Mouse (Mus musculus) forebrain, embryonic 15.5 days (tissue): ENCODE results near the gene Elavl3. TPM values are rescaled to one million over a fixed set of nuclear protein-coding genes. Genes with fewer than 3 reads are reported as not detected.

Experiments used
- ATAC-seq: fragments of 200-750 bp; cut with Nextera tagmentation; replicated peaks from 2 replicates; pipeline ENCODE4 v1.8.0; 2017; ENCODE audit warnings: mild to moderate bottlenecking, moderate TSS enrichment, moderate library complexity
- H3K27ac ChIP-seq: fragments of 300-500 bp; sonication (generic); replicated peaks from 2 replicates; pipeline ENCODE4 v1.5.1; 2015; ENCODE audit warnings: mild to moderate bottlenecking, inconsistent platforms
- H3K27me3 ChIP-seq: fragments of 300-500 bp; sonication (generic); 2 replicates; pipeline ENCODE4 v1.6.1; 2015; ENCODE audit warnings: inconsistent platforms
- H3K36me3 ChIP-seq: fragments of 300-500 bp; sonication (generic); 2 replicates; pipeline ENCODE4 v1.6.1; 2015; ENCODE audit warnings: mild to moderate bottlenecking, inconsistent platforms
- H3K4me1 ChIP-seq: fragments of 300-500 bp; sonication (generic); 2 replicates; pipeline ENCODE4 v1.6.1; 2015; ENCODE audit warnings: inconsistent platforms
- H3K4me2 ChIP-seq: fragments of 300-500 bp; sonication (generic); replicated peaks from 2 replicates; pipeline ENCODE4 v1.6.1; 2015; ENCODE audit warnings: mild to moderate bottlenecking, inconsistent platforms
- H3K4me3 ChIP-seq: fragments of 300-500 bp; sonication (generic); 2 replicates; pipeline ENCODE4 v1.5.1; 2015; ENCODE audit warnings: mild to moderate bottlenecking, inconsistent platforms
- H3K9ac ChIP-seq: fragments of 300-500 bp; sonication (generic); replicated peaks from 2 replicates; pipeline ENCODE4 v1.6.1; 2015; ENCODE audit warnings: mild to moderate bottlenecking, inconsistent platforms
- H3K9me3 ChIP-seq: fragments of 300-500 bp; sonication (generic); 2 replicates; pipeline ENCODE4 v1.6.1; 2016; ENCODE audit warnings: inconsistent platforms
- WGBS: fragments of 180-500 bp; shearing (Covaris S2); methylation state at CpG from one replicate; pipeline ENCODE4 v1.1.7; 2015; ENCODE audit warnings: mixed read lengths; 5-methylcytosine and 5-hydroxymethylcytosine counted together
- polyA plus RNA-seq: library from polyadenylated mRNA; unstranded; fragments of >200 nt; fragmentation: Nextera tagmentation; extraction: Ambion mirVana; gene quantifications from 2 replicates; pipeline ENCODE4 v1.2.1, GENCODE M21; 2015

The Elavl3 gene
- polyA plus RNA-seq, 1 experiment from 2014 or later = 88.9 TPM

GRCm38 (mm10) chr9:22030386-22030785 is 21.4 kb downstream of the Elavl3 start:
- no peak overlapping the region for H3K27ac ChIP-seq
- no peak overlapping the region for H3K9ac ChIP-seq
- H3K4me1 ChIP-seq = peaks cover 2% of the 10 kb centered on the region
- WGBS = 95% methylated on average over 9 of the region's 9 CpGs
- no peak overlapping the region for H3K4me2 ChIP-seq
- ATAC-seq = no peak
- H3K27me3 ChIP-seq = no peaks in the 10 kb centered on the region
- no peaks in the 10 kb centered on the region for H3K9me3 ChIP-seq
- H3K4me3 ChIP-seq = no peak overlapping the region
- peaks cover 77% of the 10 kb centered on the region for H3K36me3 ChIP-seq

GRCm38 (mm10) chr9:22028467-22028866 is 23.4 kb downstream of the Elavl3 start:
- H3K9ac ChIP-seq = no peak overlapping the region
- no peaks in the 10 kb centered on the region for H3K9me3 ChIP-seq
- 15% methylated on average over 7 of the region's 7 CpGs for WGBS
- H3K36me3 ChIP-seq = peaks cover 77% of the 10 kb centered on the region
- H3K27me3 ChIP-seq = no peaks in the 10 kb centered on the region
- H3K4me3 ChIP-seq = no peak overlapping the region
- no peaks in the 10 kb centered on the region for H3K4me1 ChIP-seq
- no peak for ATAC-seq
- no peak overlapping the region for H3K27ac ChIP-seq
- H3K4me2 ChIP-seq = no peak overlapping the region

DNA sequence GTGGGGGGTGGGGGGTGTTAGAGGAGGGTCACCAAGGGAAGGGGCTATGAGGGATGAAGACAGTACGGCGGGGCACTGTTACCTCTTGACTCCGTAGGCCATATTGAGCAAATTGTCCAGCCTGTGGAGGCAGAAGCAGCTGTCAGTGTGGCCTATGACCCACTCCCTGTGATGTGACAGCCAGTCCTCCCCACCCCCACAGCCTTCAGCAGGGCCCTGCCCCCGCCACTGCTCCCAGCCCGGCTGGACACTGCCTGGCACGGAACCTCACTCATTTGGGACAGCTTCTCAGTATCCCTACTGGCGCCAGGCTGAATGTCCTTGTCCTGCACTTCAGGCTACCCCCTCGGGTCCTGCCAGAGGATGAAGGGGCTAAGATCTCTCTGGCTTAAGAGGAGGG is 27.2 kb downstream of the Elavl3 start:
- Histone ChIP-seq H3K9ac (no peak overlapping the region), H3K4me3 (no peak overlapping the region), H3K4me1 (no peaks in the 10 kb centered on the region), H3K9me3 (no peaks in the 10 kb centered on the region), H3K27ac (no peak overlapping the region), H3K4me2 (no peak overlapping the region), H3K36me3 (peaks cover 71% of the 10 kb centered on the region), H3K27me3 (no peaks in the 10 kb centered on the region)
- WGBS = 73% methylated on average over 8 of the region's 8 CpGs
- no peak for ATAC-seq

DNA sequence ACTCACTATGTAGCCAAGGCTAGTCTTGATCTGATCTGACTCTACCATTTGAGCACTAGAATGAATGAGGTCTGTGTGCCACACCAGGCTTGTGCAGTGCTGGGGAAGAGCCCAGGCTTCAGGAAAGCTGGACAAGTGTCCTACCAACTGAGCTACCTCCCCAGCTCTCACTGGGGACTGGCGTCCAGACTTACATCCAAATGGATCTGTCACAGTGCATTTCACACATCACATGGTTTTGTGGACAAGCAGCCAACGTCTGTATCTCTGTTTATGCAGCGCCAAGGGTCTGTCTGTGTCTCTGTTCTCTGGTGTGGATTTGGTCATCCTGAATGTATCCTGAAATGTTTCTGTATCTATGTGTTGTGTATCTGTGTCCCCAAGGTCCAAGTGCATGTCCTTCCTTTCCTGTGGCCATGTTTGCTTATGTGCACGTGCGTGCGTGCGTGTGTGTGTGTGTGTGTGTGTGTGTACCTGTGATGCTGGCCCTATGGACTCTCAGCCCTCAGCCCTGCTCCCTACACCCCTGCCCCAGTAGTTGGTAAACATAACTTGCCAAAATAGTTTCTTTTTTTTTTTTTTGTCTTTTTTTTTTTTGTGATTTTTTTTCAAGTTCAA is 34.5 kb downstream of the Elavl3 start:
- no peaks in the 10 kb centered on the region for H3K4me1 ChIP-seq
- WGBS = 78% methylated on average over 7 of the region's 7 CpGs
- H3K27me3 ChIP-seq = no peaks in the 10 kb centered on the region
- peaks cover 58% of the 10 kb centered on the region for H3K36me3 ChIP-seq
- H3K4me2 ChIP-seq = no peak overlapping the region
- H3K27ac ChIP-seq = no peak overlapping the region
- H3K9me3 ChIP-seq = no peaks in the 10 kb centered on the region
- no peak overlapping the region for H3K4me3 ChIP-seq
- no peak for ATAC-seq
- no peak overlapping the region for H3K9ac ChIP-seq

DNA sequence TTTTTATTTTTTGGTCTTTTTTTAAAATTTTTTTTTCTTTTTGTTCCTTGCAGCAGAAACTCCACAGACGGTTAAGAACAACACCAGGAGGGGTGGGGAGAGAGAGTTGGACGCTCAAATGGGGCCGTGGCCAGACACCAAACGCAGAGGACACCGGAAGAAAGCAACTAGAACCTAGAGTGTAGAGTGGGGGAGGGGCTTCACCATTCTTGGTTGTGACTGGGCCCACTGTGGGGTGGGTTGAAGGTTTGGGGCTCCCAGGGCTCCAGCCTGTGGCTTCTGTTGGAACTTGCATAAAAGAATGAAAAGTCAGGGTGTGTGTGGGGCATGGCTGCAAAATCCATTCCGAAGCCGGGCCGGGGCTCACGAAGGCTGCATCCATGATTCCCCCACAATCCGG is 35.6 kb downstream of the Elavl3 start:
- no peak overlapping the region for H3K27ac ChIP-seq
- no peaks in the 10 kb centered on the region for H3K9me3 ChIP-seq
- H3K27me3 ChIP-seq = no peaks in the 10 kb centered on the region
- H3K4me2 ChIP-seq = no peak overlapping the region
- no peak for ATAC-seq
- 62% methylated on average over 10 of the region's 10 CpGs for WGBS
- H3K4me1 ChIP-seq = no peaks in the 10 kb centered on the region
- H3K36me3 ChIP-seq = peaks cover 68% of the 10 kb centered on the region
- H3K9ac ChIP-seq = no peak overlapping the region
- H3K4me3 ChIP-seq = no peak overlapping the region

DNA sequence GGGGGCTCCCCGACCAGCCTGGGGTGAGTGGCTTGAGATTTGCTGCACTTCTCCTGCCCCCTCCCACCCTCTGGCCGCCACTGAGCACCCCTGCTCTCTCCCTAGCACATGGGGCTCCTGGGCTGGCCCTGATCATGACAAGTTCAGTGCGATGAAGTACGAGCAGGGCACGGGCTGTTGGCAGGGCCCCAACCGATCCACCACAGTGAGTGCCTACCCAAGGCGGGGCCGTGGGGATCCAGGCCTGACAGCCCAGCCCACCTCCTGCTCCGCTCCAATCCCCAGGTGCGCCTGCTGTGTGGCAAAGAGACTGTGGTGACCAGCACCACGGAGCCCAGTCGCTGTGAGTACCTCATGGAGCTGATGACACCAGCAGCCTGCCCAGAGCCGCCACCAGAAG is 39.1 kb downstream of the Elavl3 start:
- Histone ChIP-seq H3K4me1 (no peaks in the 10 kb centered on the region), H3K27me3 (no peaks in the 10 kb centered on the region), H3K36me3 (peaks cover 81% of the 10 kb centered on the region), H3K9me3 (no peaks in the 10 kb centered on the region), H3K9ac (no peak overlapping the region), H3K27ac (no peak overlapping the region), H3K4me2 (no peak overlapping the region), H3K4me3 (no peak overlapping the region)
- ATAC-seq = no peak
- 92% methylated on average over 13 of the region's 13 CpGs for WGBS

- Histone ChIP-seq H3K4me2 (no peak overlapping the region), H3K4me1 (0 out of 2 replicates have a peak, but pooled peaks cover under 1% of the 10 kb centered on the region), H3K36me3 (peaks cover 84% of the 10 kb centered on the region), H3K9me3 (no peaks in the 10 kb centered on the region), H3K4me3 (no peak overlapping the region), H3K9ac (no peak overlapping the region), H3K27ac (no peak overlapping the region), H3K27me3 (no peaks in the 10 kb centered on the region)
- 86% methylated on average over 5 of the region's 5 CpGs for WGBS
- ATAC-seq = 0 out of 2 replicates have a peak, but pooled peaks have one; percentile 17
Measured at GRCm38 (mm10) chr9:22011055-22011454, 40.8 kb downstream of the Elavl3 start.

- no peak overlapping the region for H3K4me3 ChIP-seq
- no peak for ATAC-seq
- peaks cover 34% of the 10 kb centered on the region for H3K4me1 ChIP-seq
- H3K4me2 ChIP-seq = no peak overlapping the region
- H3K9me3 ChIP-seq = no peaks in the 10 kb centered on the region
- H3K9ac ChIP-seq = no peak overlapping the region
- peaks cover 37% of the 10 kb centered on the region for H3K36me3 ChIP-seq
- H3K27me3 ChIP-seq = no peaks in the 10 kb centered on the region
- 95% methylated on average over 12 of the region's 12 CpGs for WGBS
- H3K27ac ChIP-seq = no peak overlapping the region
Measured at GRCm38 (mm10) chr9:22004546-22004945, 47.3 kb downstream of the Elavl3 start.

GRCm38 (mm10) chr9:22003163-22003554 is 48.7 kb downstream of the Elavl3 start:
- Histone ChIP-seq H3K9ac (peak overlapping the region; percentile 61), H3K4me2 (peak overlapping the region; percentile 75), H3K9me3 (no peaks in the 10 kb centered on the region), H3K27me3 (no peaks in the 10 kb centered on the region), H3K4me1 (peaks cover 34% of the 10 kb centered on the region), H3K36me3 (peaks cover 23% of the 10 kb centered on the region), H3K27ac (peak overlapping the region; percentile 66), H3K4me3 (peak overlapping the region; percentile 47)
- ATAC-seq = peak; percentile 14
- 0% methylated on average over 18 of the region's 18 CpGs for WGBS

GRCm38 (mm10) chr9:22002194-22003162 is 49.3 kb downstream of the Elavl3 start, which contains the start of the genes Ccdc151 and Prkcsh:
Gene Ccdc151, minus strand, starts transcription at chr9:22002634.
Gene Prkcsh, plus strand, starts transcription at chr9:22002806.
- Histone ChIP-seq H3K4me3 (peak within 1 kb of the TSS; percentile 47), H3K9ac (peak within 1 kb of the TSS; percentile 61), H3K27ac (peak within 1 kb of the TSS; percentile 66), H3K4me1 (peaks cover 34% of the 10 kb centered on the region), H3K36me3 (peaks cover 18% of the 10 kb centered on the region; the same call in 1 of the 2 replicates), H3K9me3 (no peaks in the 10 kb centered on the region), H3K27me3 (no peaks in the 10 kb centered on the region), H3K4me2 (peak within 1 kb of the TSS; percentile 75)
- 5% methylated on average over 57 of the region's 57 CpGs for WGBS
- ATAC-seq = peak; percentile 99

DNA sequence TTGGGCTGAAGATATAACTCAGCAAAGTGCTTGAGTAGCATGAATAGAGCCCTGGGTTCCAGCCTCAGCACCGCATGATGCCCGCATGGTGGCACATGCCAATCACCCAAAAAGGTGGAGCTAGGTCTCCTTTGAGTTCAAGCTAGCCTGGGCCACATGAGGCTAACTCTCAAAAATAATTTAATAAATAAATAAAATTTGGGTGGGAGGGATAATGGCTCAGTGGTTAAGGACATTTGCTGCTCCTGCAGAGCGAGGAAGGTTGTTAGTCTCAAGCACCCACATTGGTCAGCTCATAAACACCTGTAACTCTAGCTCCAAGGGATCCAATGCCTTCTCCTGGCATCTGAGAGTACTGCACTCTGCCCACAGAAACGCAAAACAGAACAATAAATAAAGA is 50.2 kb downstream of the Elavl3 start:
- no peak for ATAC-seq
- Histone ChIP-seq H3K36me3 (peaks cover 12% of the 10 kb centered on the region; the same call in 1 of the 2 replicates), H3K9me3 (no peaks in the 10 kb centered on the region), H3K4me3 (no peak overlapping the region), H3K4me2 (no peak overlapping the region), H3K9ac (no peak overlapping the region), H3K27ac (no peak overlapping the region), H3K27me3 (no peaks in the 10 kb centered on the region), H3K4me1 (peaks cover 34% of the 10 kb centered on the region)
- 84% methylated on average over 4 of the region's 4 CpGs for WGBS

GRCm38 (mm10) chr9:22000296-22000695 is 51.5 kb downstream of the Elavl3 start:
- WGBS = 93% methylated on average over 6 of the region's 6 CpGs
- Histone ChIP-seq H3K27ac (no peak overlapping the region), H3K27me3 (no peaks in the 10 kb centered on the region), H3K4me1 (peaks cover 27% of the 10 kb centered on the region), H3K36me3 (0 out of 2 replicates have a peak, but pooled peaks cover 6% of the 10 kb centered on the region), H3K9me3 (no peaks in the 10 kb centered on the region), H3K4me2 (no peak overlapping the region), H3K4me3 (no peak overlapping the region), H3K9ac (no peak overlapping the region)
- no peak for ATAC-seq
